Mouse (Mus musculus) urinary bladder, postnatal 0 days (tissue): Measurements from ENCODE around the gene Mss51. TPM values are rescaled to one million over a fixed set of nuclear protein-coding genes. Genes with fewer than 3 reads are reported as not detected.

Source experiments
- polyA plus RNA-seq: library from polyadenylated mRNA; unstranded; fragments of >200 nt; fragmentation: Nextera tagmentation; extraction: Ambion mirVana; gene quantifications from 2 replicates; pipeline ENCODE4 v1.2.1, GENCODE M21; 2015

Mss51 gene
- polyA plus RNA-seq, result 0.13 and 0.19 TPM in 2 replicates

DNA sequence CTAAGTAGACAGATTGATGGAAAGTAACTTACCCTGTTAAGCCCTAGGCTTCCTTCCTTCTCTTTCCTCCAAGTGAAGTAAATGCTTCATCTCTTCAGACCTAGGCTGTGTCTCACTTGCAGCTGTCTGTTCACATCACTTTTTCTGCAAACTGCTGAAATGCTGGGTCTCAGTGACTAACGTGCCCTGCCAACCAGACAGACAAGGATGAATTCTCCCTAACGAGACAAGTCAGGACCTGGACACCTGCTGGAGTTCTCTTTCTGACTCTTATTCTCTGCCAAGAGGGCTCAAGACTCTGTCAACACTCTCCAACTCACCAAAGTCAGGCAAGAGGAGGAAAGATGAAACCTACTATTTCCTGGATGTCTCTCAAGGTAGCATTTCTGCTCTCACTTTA is at the start of gene Mss51:
Mss51 (minus strand) TSS at position 299 of the 400 bp plus-strand sequence.

DNA sequence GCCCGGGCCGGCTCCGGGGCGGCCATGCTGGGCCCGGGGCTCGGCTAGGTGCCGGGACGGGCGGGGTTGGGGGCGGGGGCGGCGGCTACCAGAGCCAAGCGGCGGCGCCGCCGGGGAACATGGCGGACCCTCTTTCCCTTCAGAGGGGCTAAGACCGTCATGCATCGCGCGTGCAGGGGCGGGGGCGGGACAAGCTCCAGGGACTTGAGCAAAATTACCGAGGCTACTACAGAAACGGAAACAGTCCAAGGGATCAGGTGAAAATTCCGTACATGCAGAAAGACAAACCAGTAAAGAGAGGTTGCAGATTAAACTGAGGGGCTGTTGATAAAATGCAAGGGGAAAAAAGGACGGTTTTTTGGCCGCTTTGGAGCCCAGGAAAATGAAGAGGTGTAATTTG is 49.7 kb upstream of the Mss51 start, which contains the start of gene Ppp3cb:
Ppp3cb (minus strand) TSS at position 159 of the 400 bp plus-strand sequence.

DNA sequence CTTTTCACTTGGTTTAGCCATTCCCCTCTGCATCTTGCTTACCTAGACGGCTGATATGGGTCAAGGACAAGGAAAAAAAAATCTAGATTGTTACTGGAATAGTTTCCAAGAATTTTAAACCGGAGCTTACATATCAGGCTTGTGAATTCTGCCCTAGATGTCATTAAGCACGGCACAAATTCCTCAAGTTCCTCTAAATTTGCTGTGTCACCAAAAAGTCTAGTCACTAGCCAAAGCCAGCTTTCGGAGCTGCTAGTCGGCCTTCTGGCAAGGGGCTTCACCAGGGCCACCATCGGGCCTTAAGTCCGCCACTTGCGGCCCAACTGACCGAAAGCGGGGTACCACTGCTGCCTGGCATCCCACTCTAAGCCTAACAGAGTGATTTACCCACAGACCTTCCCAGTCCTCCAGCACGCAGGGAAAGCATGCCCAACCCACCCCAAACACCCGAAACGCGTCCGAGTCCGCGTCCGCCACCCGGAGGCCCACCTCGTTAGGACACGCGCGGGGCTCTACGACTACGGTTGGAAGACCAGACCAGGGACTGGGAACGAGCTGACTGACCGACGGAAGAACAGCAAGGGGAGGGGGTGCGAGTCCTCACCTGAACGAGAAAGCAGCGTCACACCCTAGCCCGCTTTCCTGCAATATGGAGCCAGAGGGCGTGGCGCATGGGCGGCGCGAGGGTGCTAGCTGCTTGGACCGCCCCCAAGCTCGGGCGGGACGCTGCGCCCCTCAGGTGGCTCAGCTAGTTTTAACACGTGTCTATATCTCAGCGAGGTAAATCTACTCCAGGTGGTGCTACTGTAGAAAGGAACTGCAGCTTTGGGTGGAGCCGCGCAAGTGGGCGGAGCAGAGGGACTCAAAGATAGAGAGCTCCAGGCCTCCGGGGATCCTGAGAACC is 17.2 kb downstream of the Mss51 start, which contains the start of gene Anxa7:
Anxa7 (minus strand) TSS at position 843 of the 904 bp plus-strand sequence.

DNA sequence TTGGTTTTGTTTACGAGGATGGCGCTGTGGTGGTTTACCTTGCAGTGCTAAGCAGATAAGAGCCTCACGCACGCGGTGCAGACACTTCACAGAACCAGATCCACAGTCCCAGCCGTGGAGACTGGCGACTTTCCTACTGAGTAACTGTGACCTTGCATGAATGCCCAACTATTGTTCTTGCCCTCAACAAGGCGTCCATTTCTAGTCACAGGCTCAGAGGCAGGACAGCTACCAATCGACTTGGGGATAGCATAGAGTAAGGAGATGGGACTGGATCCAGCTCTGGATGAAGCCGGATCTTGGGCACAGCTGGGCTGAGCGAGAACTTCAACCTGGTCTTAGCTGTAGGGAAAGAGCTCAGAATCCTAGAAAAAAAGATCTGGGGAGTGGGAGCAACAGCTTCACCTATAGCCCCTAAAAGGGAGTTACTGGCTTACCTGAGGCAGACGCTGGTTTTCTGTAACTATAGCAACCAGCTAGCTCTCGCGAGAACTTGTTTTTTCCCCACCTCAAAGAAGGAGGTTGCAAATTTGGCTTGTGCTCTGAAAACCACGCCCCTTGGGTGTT is 44.9 kb downstream of the Mss51 start, which contains the start of gene Cfap70:
Cfap70 (minus strand) TSS at position 462 of the 567 bp plus-strand sequence.

Other genes starting within 250 kb of the Mss51 start
- gene Kcnk16, start 227.7 kb downstream of the Mss51 start, polyA plus RNA-seq, result not detected in 2 replicates
- 5.9 and 7.9 TPM in 2 replicates for gene Nudt13, start 202.2 kb downstream of the Mss51 start, polyA plus RNA-seq
- 25.8 and 26.2 TPM in 2 replicates for gene Ecd, start 148.8 kb downstream of the Mss51 start, polyA plus RNA-seq
- 22.8 and 23.1 TPM in 2 replicates for gene Fam149b, start 148.7 kb downstream of the Mss51 start, polyA plus RNA-seq
- 34.1 and 40.4 TPM in 2 replicates for gene Dnajc9, start 108.0 kb downstream of the Mss51 start, polyA plus RNA-seq
- 62.8 and 71.1 TPM in 2 replicates for gene Mrps16, start 103.3 kb downstream of the Mss51 start, polyA plus RNA-seq
- gene Cfap70, start 44.7 kb downstream of the Mss51 start, polyA plus RNA-seq, result 0.05 TPM in 1 of 2 replicates, not detected in the other
- 51.5 and 56.1 TPM in 2 replicates for gene Anxa7, start 16.8 kb downstream of the Mss51 start, polyA plus RNA-seq
- gene Ppp3cb, start 49.7 kb upstream of the Mss51 start, polyA plus RNA-seq, result 27.5 and 33.6 TPM in 2 replicates
- 2.2 and 2.9 TPM in 2 replicates for gene Usp54, start 144.2 kb upstream of the Mss51 start, polyA plus RNA-seq
- gene Myoz1, start 159.6 kb upstream of the Mss51 start, polyA plus RNA-seq, result 0.39 and 0.48 TPM in 2 replicates
- 0.10 and 0.13 TPM in 2 replicates for gene Synpo2l, start 171.5 kb upstream of the Mss51 start, polyA plus RNA-seq
- gene Sec24c, start 177.4 kb upstream of the Mss51 start, polyA plus RNA-seq, result 43.1 and 43.9 TPM in 2 replicates
- gene Fut11, start 198.1 kb upstream of the Mss51 start, polyA plus RNA-seq, result 19.0 and 21.6 TPM in 2 replicates
- gene Chchd1, start 206.1 kb upstream of the Mss51 start, polyA plus RNA-seq, result 156 and 181 TPM in 2 replicates
- gene Zswim8, start 210.7 kb upstream of the Mss51 start, polyA plus RNA-seq, result 18.9 and 19.7 TPM in 2 replicates
- gene Ndst2, start 237.7 kb upstream of the Mss51 start, polyA plus RNA-seq, result 13.5 and 14.0 TPM in 2 replicates